Mouse (Mus musculus): ENCODE data around the gene Krt12.

- TF ChIP-seq POLR2A (IDR thresholded peaks at IDR 0.05; ENCODE audit: low read depth, low read length): no peak
- TF ChIP-seq CTCF (IDR thresholded peaks at IDR 0.05; ENCODE audit: borderline replicate concordance, insufficient read depth, low read length): no peak
Measured at GRCm38 (mm10) chr11:99398832-99399231, 23.2 kb downstream of the Krt12 start.

All from embryonic fibroblast, embryonic 13.5 days (primary cell).